Mouse (Mus musculus): ENCODE measurements around the gene Tagap. TPM values are rescaled to one million over a fixed set of nuclear protein-coding genes. Genes with fewer than 3 reads are reported as not detected.
"Not testable (repeated sequence)": the region's sequence is repeated elsewhere in the genome, so short reads cannot be mapped to it uniquely, and the experiment has no call there.

Tagap gene
- polyA plus RNA-seq, 1 experiment from 2014 or later, result 0.62 TPM

- H3K9me3 ChIP-seq, result no peaks in the 10 kb centered on the region
- WGBS, result 79% methylated on average over 2 of the region's 2 CpGs
- no peak overlapping the region for H3K9ac ChIP-seq (replicated peaks)
- H3K4me2 ChIP-seq (replicated peaks), result no peak overlapping the region
- H3K4me1 ChIP-seq (replicated peaks), result no peaks in the 10 kb centered on the region
- no peak for ATAC-seq
- H3K27ac ChIP-seq, result no peak overlapping the region
- no peaks in the 10 kb centered on the region for H3K27me3 ChIP-seq
- no peaks in the 10 kb centered on the region for H3K36me3 ChIP-seq
- H3K4me3 ChIP-seq (replicated peaks), result no peak overlapping the region
Measured at GRCm38 (mm10) chr17:7918355-7918754, 7.4 kb upstream of the Tagap start.

- 85% methylated on average over 2 of the region's 2 CpGs for WGBS
- H3K4me1 ChIP-seq (replicated peaks), result no peaks in the 10 kb centered on the region
Measured at GRCm38 (mm10) chr17:7919209-7919608, 6.6 kb upstream of the Tagap start.

DNA sequence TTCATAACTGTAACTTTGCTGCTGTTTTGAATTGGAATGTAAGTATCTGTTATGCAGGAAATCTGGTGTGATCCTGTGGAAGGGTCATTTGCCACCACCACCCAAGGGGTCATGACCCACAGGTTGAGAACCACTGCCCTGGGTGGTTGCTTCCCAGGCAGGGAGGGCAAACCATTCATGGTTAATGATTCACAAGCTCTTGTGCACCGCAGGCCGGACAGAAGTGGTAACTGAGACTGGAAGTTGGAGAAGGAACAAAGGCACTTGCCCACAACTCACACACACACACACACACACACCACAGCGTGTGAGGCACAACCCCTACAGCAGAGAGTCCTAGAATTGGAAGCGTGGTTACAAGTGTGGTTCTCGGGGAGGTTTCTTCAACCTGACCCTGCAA is 3.2 kb upstream of the Tagap start:
- H3K4me3 ChIP-seq (replicated peaks), result no peak overlapping the region
- no peaks in the 10 kb centered on the region for H3K4me1 ChIP-seq (replicated peaks)
- no peak overlapping the region for H3K27ac ChIP-seq
- no peaks in the 10 kb centered on the region for H3K27me3 ChIP-seq
- no peak overlapping the region for H3K9ac ChIP-seq (replicated peaks)
- no peak for ATAC-seq
- H3K9me3 ChIP-seq, result no peaks in the 10 kb centered on the region
- no peak overlapping the region for H3K4me2 ChIP-seq (replicated peaks)
- 97% methylated on average over 5 of the region's 5 CpGs for WGBS
- no peaks in the 10 kb centered on the region for H3K36me3 ChIP-seq

More at GRCm38 (mm10) chr17:7919209-7919608, 6.6 kb upstream of the Tagap start:
- ATAC-seq, result no peak
- Histone ChIP-seq H3K27me3 (no peaks in the 10 kb centered on the region), H3K9me3 (no peaks in the 10 kb centered on the region), H3K9ac (replicated peaks) (no peak overlapping the region), H3K27ac (no peak overlapping the region), H3K36me3 (no peaks in the 10 kb centered on the region), H3K4me3 (replicated peaks) (no peak overlapping the region), H3K4me2 (replicated peaks) (no peak overlapping the region)

GRCm38 (mm10) chr17:7924185-7924725 is 1.5 kb upstream of the Tagap start:
- no peak overlapping the region for H3K27ac ChIP-seq
- H3K9me3 ChIP-seq, result no peaks in the 10 kb centered on the region
- no peak for ATAC-seq
- no peaks in the 10 kb centered on the region for H3K36me3 ChIP-seq
- H3K4me1 ChIP-seq (replicated peaks), result no peaks in the 10 kb centered on the region
- H3K4me3 ChIP-seq (replicated peaks), result no peak overlapping the region
- H3K9ac ChIP-seq (replicated peaks), result no peak overlapping the region
- WGBS, result 90% methylated on average over 13 of the region's 13 CpGs
- H3K27me3 ChIP-seq, result no peaks in the 10 kb centered on the region
- no peak overlapping the region for H3K4me2 ChIP-seq (replicated peaks)

GRCm38 (mm10) chr17:7927582-7928535 is 2.1 kb downstream of the Tagap start:
- peaks cover 7% of the 10 kb centered on the region for H3K4me1 ChIP-seq (replicated peaks)
- no peak overlapping the region for H3K9ac ChIP-seq (replicated peaks)
- no peak for ATAC-seq
- no peak overlapping the region for H3K4me3 ChIP-seq (replicated peaks)
- H3K27me3 ChIP-seq, result no peaks in the 10 kb centered on the region
- 71% methylated on average over 24 of the region's 24 CpGs for WGBS
- H3K36me3 ChIP-seq, result no peaks in the 10 kb centered on the region
- no peaks in the 10 kb centered on the region for H3K9me3 ChIP-seq
- H3K4me2 ChIP-seq (replicated peaks), result no peak overlapping the region
- H3K27ac ChIP-seq, result no peak overlapping the region

GRCm38 (mm10) chr17:7928662-7929061 is 2.9 kb downstream of the Tagap start:
- Histone ChIP-seq H3K36me3 (no peaks in the 10 kb centered on the region), H3K4me1 (replicated peaks) (peaks cover 7% of the 10 kb centered on the region), H3K27me3 (no peaks in the 10 kb centered on the region), H3K4me3 (replicated peaks) (no peak overlapping the region), H3K9me3 (no peaks in the 10 kb centered on the region), H3K4me2 (replicated peaks) (no peak overlapping the region), H3K9ac (replicated peaks) (no peak overlapping the region), H3K27ac (no peak overlapping the region)
- ATAC-seq, result no peak
- WGBS, result 87% methylated on average over 6 of the region's 6 CpGs

DNA sequence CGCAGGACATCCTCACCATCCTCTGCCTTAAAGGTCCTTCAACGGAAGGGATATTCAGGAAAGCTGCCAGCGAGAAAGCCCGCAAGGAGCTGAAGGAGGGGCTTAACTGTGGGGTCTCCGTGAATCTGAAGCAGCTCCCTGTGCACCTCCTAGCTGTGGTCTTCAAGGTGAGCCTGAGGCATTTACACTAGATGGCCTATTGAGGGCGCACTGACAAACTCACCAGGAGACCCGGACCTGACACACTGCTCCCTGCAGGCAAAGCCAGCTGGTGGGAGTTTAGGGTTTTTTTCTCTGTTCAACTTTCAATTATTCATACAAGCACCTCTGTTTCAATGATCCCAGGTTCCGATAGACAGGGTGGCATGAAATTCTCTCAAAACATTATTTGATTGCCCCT is 3.5 kb downstream of the Tagap start:
- H3K4me2 ChIP-seq (replicated peaks), result no peak overlapping the region
- no peak for ATAC-seq
- H3K27ac ChIP-seq, result no peak overlapping the region
- 26% methylated on average over 8 of the region's 8 CpGs for WGBS
- peaks cover 7% of the 10 kb centered on the region for H3K4me1 ChIP-seq (replicated peaks)
- no peaks in the 10 kb centered on the region for H3K9me3 ChIP-seq
- no peaks in the 10 kb centered on the region for H3K27me3 ChIP-seq
- no peak overlapping the region for H3K4me3 ChIP-seq (replicated peaks)
- no peak overlapping the region for H3K9ac ChIP-seq (replicated peaks)
- H3K36me3 ChIP-seq, result no peaks in the 10 kb centered on the region

DNA sequence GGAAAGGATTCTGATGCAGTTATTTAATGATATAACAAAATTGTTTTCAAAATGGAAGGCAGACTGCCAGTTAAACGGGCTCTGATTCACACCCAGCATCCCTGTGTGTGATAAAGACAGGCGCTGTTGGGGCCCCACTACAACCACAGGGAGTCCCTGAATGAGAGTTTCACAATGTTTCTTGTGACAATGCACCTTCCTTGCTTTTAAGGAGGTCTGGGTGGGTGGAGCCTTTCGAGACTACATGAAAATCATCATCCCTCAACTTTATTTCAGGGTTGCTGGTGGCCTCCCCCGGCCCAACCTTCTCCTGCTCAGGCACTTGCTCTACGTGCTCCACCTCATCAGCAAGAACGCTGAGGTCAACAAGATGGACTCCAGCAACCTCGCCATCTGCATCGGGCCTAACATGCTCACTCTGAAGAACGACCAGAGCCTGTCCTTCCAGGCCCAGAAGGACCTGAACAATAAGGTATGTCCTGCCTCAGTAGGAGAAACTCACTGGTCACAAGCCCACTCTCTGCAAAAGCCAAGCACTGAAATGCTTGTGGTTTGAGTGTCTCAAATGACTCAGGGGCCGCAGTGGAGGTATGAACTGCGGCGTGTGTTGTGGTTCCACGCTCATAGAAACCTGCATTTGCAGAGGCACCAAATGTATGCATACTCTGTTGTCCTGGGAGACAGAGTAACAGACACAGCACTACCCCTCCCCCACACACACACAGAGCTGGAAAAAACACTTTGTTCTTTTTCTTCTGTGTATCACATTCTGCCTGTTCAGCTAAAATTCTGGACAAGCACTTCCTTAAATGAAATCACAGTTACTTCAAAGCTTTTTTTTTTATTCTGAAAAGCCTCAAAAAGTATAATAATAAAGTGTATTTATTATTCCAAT is 5.5 kb downstream of the Tagap start:
- Histone ChIP-seq H3K4me3 (replicated peaks) (no peak overlapping the region), H3K4me2 (replicated peaks) (no peak overlapping the region), H3K9ac (replicated peaks) (no peak overlapping the region), H3K36me3 (no peaks in the 10 kb centered on the region), H3K4me1 (replicated peaks) (peaks cover 7% of the 10 kb centered on the region), H3K27ac (no peak overlapping the region), H3K27me3 (no peaks in the 10 kb centered on the region), H3K9me3 (no peaks in the 10 kb centered on the region)
- WGBS, result 78% methylated on average over 13 of the region's 13 CpGs
- ATAC-seq, result no peak

GRCm38 (mm10) chr17:7932121-7932520 is 6.3 kb downstream of the Tagap start:
- H3K9me3 ChIP-seq; H3K4me2 ChIP-seq (replicated peaks); H3K4me1 ChIP-seq (replicated peaks); H3K27ac ChIP-seq; H3K4me3 ChIP-seq (replicated peaks); H3K27me3 ChIP-seq; ATAC-seq; H3K9ac ChIP-seq (replicated peaks); H3K36me3 ChIP-seq: not testable (repeated sequence)
- WGBS, result 95% methylated on average over 7 of the region's 8 CpGs

- H3K27ac ChIP-seq, result no peak overlapping the region
- no peak overlapping the region for H3K4me2 ChIP-seq (replicated peaks)
- peaks cover under 1% of the 10 kb centered on the region for H3K4me1 ChIP-seq (replicated peaks)
- H3K36me3 ChIP-seq, result no peaks in the 10 kb centered on the region
- no peak overlapping the region for H3K4me3 ChIP-seq (replicated peaks)
- no peaks in the 10 kb centered on the region for H3K9me3 ChIP-seq
- WGBS, result 73% methylated on average over 8 of the region's 8 CpGs
- ATAC-seq, result no peak
- no peaks in the 10 kb centered on the region for H3K27me3 ChIP-seq
- H3K9ac ChIP-seq (replicated peaks), result no peak overlapping the region
Measured at GRCm38 (mm10) chr17:7939640-7940039, 13.8 kb downstream of the Tagap start.

DNA sequence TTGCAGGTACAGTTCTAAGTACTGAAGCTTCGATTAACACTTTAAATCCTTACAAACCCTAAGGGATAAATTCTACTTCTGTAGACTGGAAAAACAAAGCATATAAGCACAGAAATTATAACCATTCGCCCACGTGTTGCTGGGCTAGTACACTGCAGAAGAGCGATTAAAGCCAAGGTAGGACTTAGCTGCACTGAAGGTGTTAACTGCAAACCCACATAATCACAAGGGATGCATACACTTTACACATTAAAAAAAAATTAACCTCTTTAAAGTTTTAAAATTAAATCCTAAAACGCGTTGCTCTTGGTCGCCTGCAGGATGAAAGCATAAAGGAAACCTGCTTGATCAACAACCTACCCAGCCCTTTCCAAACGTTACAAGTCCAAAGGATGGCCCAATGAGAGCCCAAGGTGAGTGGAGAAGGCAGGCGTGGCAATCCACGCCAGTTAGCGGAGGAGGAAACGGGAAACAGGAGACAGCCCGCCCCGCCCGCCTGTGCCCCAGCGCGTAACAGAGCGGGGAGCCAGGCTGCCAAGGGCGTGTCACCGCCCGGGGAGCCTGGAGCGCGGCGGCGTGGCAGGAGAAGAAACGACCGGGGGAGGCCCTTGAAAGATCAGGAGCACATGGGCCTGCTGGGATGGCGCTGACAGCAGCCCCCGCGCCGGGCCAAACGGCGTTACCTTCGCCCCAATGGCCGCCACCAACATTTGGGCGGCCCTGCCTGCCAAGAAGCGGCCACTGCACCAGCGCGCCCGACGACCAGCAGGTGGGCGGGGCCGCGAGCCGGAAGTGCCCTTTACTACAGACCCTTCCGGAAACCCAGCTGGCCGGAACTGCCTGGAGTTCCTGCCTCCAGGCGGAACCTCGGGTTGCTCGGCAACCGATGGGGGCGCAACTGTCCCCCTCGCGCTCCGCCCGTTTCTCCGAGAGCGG is 19.6 kb downstream of the Tagap start, which contains the start of gene Rsph3a:
Gene Rsph3a (plus strand): TSS at position 498 of the 936 bp plus-strand sequence.
- Histone ChIP-seq H3K4me1 (replicated peaks) (peaks cover 10% of the 10 kb centered on the region), H3K4me2 (replicated peaks) (peak within 1 kb of the TSS; percentile 58), H3K27ac (peak within 1 kb of the TSS; percentile 90), H3K4me3 (replicated peaks) (peak within 1 kb of the TSS; percentile 57), H3K9ac (replicated peaks) (peak within 1 kb of the TSS; percentile 72)
- not testable (repeated sequence) for H3K36me3 ChIP-seq, H3K9me3 ChIP-seq, H3K27me3 ChIP-seq
- WGBS, result 4% methylated on average over 58 of the region's 58 CpGs
- peak; percentile 99 for ATAC-seq

All from midbrain, embryonic 13.5 days (tissue).